29 mouse cellular contexts compared by ENCODE assay signal in genomic region chr3:132917356-132918090, GRCm38 (mm10). TPM values are rescaled to one million over a fixed set of nuclear protein-coding genes. Genes with fewer than 3 reads are reported as not detected.
A peak's percentile ranks its signal among the peaks of the same experiment; 100 is the strongest.
DNase-seq lines count a peak whose midpoint lies in the region; ATAC-seq and TF ChIP-seq lines count a peak whose summit lies in the region.
"Had no signal": no experiment of that assay in that cellular context is flagged by ENCODE, and none has a peak within 500 bp of the region (broad histone marks: within the 10 kb centered on the region; RNA-seq: fewer than 3 reads in every experiment).

No protein-coding gene starts in this region.

- H3K4me1 ChIP-seq in midbrain, embryonic 11.5 days (ENCODE audit: control insufficient read depth, insufficient read depth, low read length): no peaks in the 10 kb centered on the region
- H3K4me1 ChIP-seq in midbrain, embryonic 14.5 days (ENCODE audit: control insufficient read depth, insufficient read depth, low read length): no peaks in the 10 kb centered on the region
- H3K4me1 ChIP-seq in liver, postnatal 0 days (ENCODE audit: insufficient read depth): peaks cover 5% of the 10 kb centered on the region
- H3K4me1 ChIP-seq: embryonic facial prominence, embryonic 13.5 days; forebrain, embryonic 13.5 days; heart, embryonic 15.5 days had no signal

- intact Hi-C loops in heart, postnatal 25 days (cut with DNase I): no loop called here

- no peak for TF ChIP-seq EP300 in liver, postnatal 0 days (IDR thresholded peaks at IDR 0.05; ENCODE audit: low read depth)

- no peaks in the 10 kb centered on the region for H3K36me3 ChIP-seq in midbrain, embryonic 11.5 days (ENCODE audit: control insufficient read depth, insufficient read depth, low read length)
- no peaks in the 10 kb centered on the region for H3K36me3 ChIP-seq in midbrain, embryonic 14.5 days (ENCODE audit: control insufficient read depth, insufficient read depth, low read length)
- no peaks in the 10 kb centered on the region for H3K36me3 ChIP-seq in liver, postnatal 0 days (replicated peaks; ENCODE audit: insufficient read depth, low read length)
- H3K36me3 ChIP-seq: embryonic facial prominence, embryonic 10.5 days; embryonic facial prominence, embryonic 13.5 days; forebrain, embryonic 10.5 days; heart, embryonic 12.5 days; heart, embryonic 15.5 days had no signal

- peak; percentile 29 for DNase-seq in heart, adult 11 months
- no peak for DNase-seq in heart, postnatal 25 days (ENCODE audit: low spot score)
- DNase-seq in midbrain, embryonic 11.5 days (ENCODE audit: low spot score, missing footprints): peak; percentile 56
- DNase-seq in midbrain, embryonic 14.5 days: no peak
- DNase-seq in liver, postnatal 0 days: peak; percentile 62
- DNase-seq in ovary, postnatal 10 days (ENCODE audit: low spot score): no peak
- DNase-seq: adrenal gland, adult 8-10 months; adrenal gland, postnatal 25 days; cerebellum, adult 11-12 months; cerebellum, adult 8-10 months; cerebellum, postnatal 10 days; cerebellum, postnatal 36 days; embryo, embryonic 11 days; forebrain, postnatal 0 days; gastrocnemius, adult 2 months; gastrocnemius, postnatal 14 days; heart, adult 18-20 months; heart, postnatal 10 days; heart, postnatal 4 days had no signal

- H3K4me2 ChIP-seq in midbrain, embryonic 11.5 days: no peak overlapping the region
- H3K4me2 ChIP-seq in midbrain, embryonic 14.5 days (ENCODE audit: low read length): no peak overlapping the region
- H3K4me2 ChIP-seq in liver, postnatal 0 days (ENCODE audit: low read depth, low read length): no peak overlapping the region
- H3K4me2 ChIP-seq: embryonic facial prominence, embryonic 13.5 days; forebrain, embryonic 13.5 days; heart, embryonic 12.5 days; heart, embryonic 15.5 days; hindbrain, embryonic 14.5 days had no signal

- no peak for TF ChIP-seq CTCF in liver, postnatal 0 days (IDR thresholded peaks at IDR 0.05; ENCODE audit: low read depth)

- no peak overlapping the region for H3K9ac ChIP-seq in midbrain, embryonic 11.5 days (ENCODE audit: low read length)
- no peak overlapping the region for H3K9ac ChIP-seq in midbrain, embryonic 14.5 days (replicated peaks; ENCODE audit: low read length)
- no peak overlapping the region for H3K9ac ChIP-seq in liver, postnatal 0 days (replicated peaks)
- H3K9ac ChIP-seq: embryonic facial prominence, embryonic 13.5 days; forebrain, embryonic 13.5 days; forebrain, postnatal 0 days; heart, embryonic 12.5 days; heart, embryonic 15.5 days; hindbrain, embryonic 14.5 days had no signal

- no peak overlapping the region for H3K27ac ChIP-seq in midbrain, embryonic 11.5 days (ENCODE audit: low read depth, low read length)
- no peak overlapping the region for H3K27ac ChIP-seq in midbrain, embryonic 14.5 days (replicated peaks; ENCODE audit: low read depth, low read length)
- H3K27ac ChIP-seq in liver, postnatal 0 days (ENCODE audit: low read depth): peak overlapping the region; percentile 68
- H3K27ac ChIP-seq: embryonic facial prominence, embryonic 10.5 days; embryonic facial prominence, embryonic 13.5 days; forebrain, embryonic 10.5 days; forebrain, embryonic 13.5 days; gastrocnemius, adult 2 months; heart, embryonic 15.5 days; hindbrain, embryonic 14.5 days; hindbrain, postnatal 0 days had no signal

- WGBS in midbrain, embryonic 11.5 days: 90% methylated on average over 9 of the region's 9 CpGs
- WGBS in midbrain, embryonic 14.5 days: 90% methylated on average over 9 of the region's 9 CpGs
- 56% methylated on average over 9 of the region's 9 CpGs for WGBS in liver, postnatal 0 days (ENCODE audit: insufficient replicate concordance)

- H3K27me3 ChIP-seq in midbrain, embryonic 11.5 days (ENCODE audit: control insufficient read depth, insufficient read depth, low read length): no peaks in the 10 kb centered on the region
- H3K27me3 ChIP-seq in midbrain, embryonic 14.5 days (ENCODE audit: control insufficient read depth, insufficient read depth, low read length): no peaks in the 10 kb centered on the region
- H3K27me3 ChIP-seq in liver, postnatal 0 days (ENCODE audit: insufficient read depth, low read length): no peaks in the 10 kb centered on the region
- H3K27me3 ChIP-seq: embryonic facial prominence, embryonic 13.5 days; forebrain, embryonic 13.5 days; heart, embryonic 12.5 days; heart, embryonic 15.5 days had no signal

- no peak overlapping the region for H3K4me3 ChIP-seq in midbrain, embryonic 11.5 days (ENCODE audit: low read depth, low read length)
- no peak overlapping the region for H3K4me3 ChIP-seq in midbrain, embryonic 14.5 days (replicated peaks; ENCODE audit: low read depth, low read length)
- H3K4me3 ChIP-seq in liver, postnatal 0 days (ENCODE audit: low read depth, low read length): no peak overlapping the region
- H3K4me3 ChIP-seq: embryonic facial prominence, embryonic 10.5 days; embryonic facial prominence, embryonic 13.5 days; erythroblast, embryonic 14.5 days; forebrain, embryonic 10.5 days; forebrain, embryonic 13.5 days; gastrocnemius, adult 2 months; heart, embryonic 12.5 days; heart, embryonic 15.5 days had no signal

- no peak for ATAC-seq in midbrain, embryonic 11.5 days (ENCODE audit: low FRiP score)
- no peak for ATAC-seq in midbrain, embryonic 14.5 days (ENCODE audit: low FRiP score, low TSS enrichment)
- peak; percentile 98 for ATAC-seq in liver, postnatal 0 days
- ATAC-seq: activated CD4-positive, CD25-positive, alpha-beta regulatory T cell, adult 4 months; forebrain, embryonic 13.5 days; forebrain, postnatal 0 days; hindbrain, postnatal 0 days had no signal

- H3K9me3 ChIP-seq in midbrain, embryonic 11.5 days (ENCODE audit: control insufficient read depth, low read length): no peaks in the 10 kb centered on the region
- H3K9me3 ChIP-seq in midbrain, embryonic 14.5 days (ENCODE audit: control insufficient read depth, low read length): no peaks in the 10 kb centered on the region
- H3K9me3 ChIP-seq in liver, postnatal 0 days (ENCODE audit: low read length): no peaks in the 10 kb centered on the region
- H3K9me3 ChIP-seq: embryonic facial prominence, embryonic 10.5 days; embryonic facial prominence, embryonic 13.5 days; forebrain, embryonic 10.5 days; forebrain, embryonic 13.5 days; heart, embryonic 12.5 days; heart, embryonic 15.5 days had no signal

RNA-seq across cellular contexts. Expression of gene Npnt, which starts 32.6 kb away (rescaled TPM):
- 1 to 10 TPM; 2.7 to 4.6 TPM for total RNA-seq in heart, postnatal 25 days (2021)
- 7.6 and 7.9 TPM in 2 replicates for polyA plus RNA-seq in midbrain, embryonic 11.5 days (2014; fragmentation: Nextera tagmentation; extraction: Ambion mirVana)
- 18.6 and 28.0 TPM in 2 replicates for polyA plus RNA-seq in midbrain, embryonic 14.5 days (2014; fragmentation: Nextera tagmentation; extraction: Ambion mirVana)
- polyA plus RNA-seq in liver, postnatal 0 days (2015; fragmentation: Nextera tagmentation; extraction: Ambion mirVana): 8.4 and 10.4 TPM in 2 replicates
- polyA plus RNA-seq: erythroblast, embryonic 14.5 days had no signal

Comparison
In these comparisons a context has a peak if more than half of its experiments do, and no peak if none do; other contexts are left out.
1. DNase-seq: peak in heart, adult 11 months (single experiment), midbrain, embryonic 11.5 days (single experiment) and liver, postnatal 0 days (single experiment); none in heart, postnatal 25 days (single experiment), midbrain, embryonic 14.5 days (single experiment) and ovary, postnatal 10 days (single experiment).